8 mouse cellular contexts compared by ENCODE assay signal in the genomic region with DNA sequence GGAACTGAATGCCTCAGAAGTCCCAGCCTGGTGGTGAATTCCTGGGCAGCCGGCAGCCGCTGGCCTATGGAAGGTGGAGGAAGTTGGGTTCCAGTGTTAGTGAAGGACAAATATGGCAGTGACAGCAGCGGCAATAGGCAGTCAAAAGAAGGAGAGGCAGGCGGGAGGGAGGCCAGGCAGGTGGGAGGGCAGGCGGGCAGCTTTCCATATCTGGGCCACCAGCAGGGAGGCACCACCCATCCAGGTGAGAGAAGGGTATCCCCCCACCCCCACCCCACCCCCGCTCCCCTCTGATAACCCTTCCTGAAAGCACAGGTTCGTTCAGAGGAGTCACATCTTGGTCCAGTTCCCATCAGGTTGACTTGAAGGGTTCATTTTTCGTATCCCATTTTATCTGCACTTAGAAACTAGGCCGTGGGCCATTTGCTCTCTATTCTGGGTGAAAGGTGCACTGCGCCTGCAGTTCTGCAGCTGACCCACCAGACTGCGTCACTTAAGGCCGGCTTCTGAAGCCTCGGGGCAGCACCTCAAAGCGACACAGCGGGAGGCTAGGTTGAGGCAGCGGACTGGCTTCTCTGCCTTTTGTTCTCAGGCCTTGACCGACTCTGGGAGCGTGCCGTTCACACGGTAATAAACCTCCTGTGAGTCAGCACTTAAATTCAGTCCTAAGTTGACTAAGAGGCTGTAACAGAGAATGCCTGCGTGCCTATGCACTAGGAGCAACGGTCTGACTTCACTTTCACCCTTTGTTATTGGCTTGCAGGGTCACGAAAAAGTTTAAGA. TPM values are rescaled to one million over a fixed set of nuclear protein-coding genes. Genes with fewer than 3 reads are reported as not detected.
DNase-seq lines count a peak whose midpoint lies in the region; ATAC-seq and TF ChIP-seq lines count a peak whose summit lies in the region.
"Had no signal": no experiment of that assay in that cellular context is flagged by ENCODE, and none has a peak within 500 bp of the region (broad histone marks: within the 10 kb centered on the region; RNA-seq: fewer than 3 reads in every experiment).

No protein-coding gene starts in this region.

- no peak for ATAC-seq in megakaryocyte-erythroid progenitor cell, adult 5-6 weeks (replicated peaks; ENCODE audit: low FRiP score, low TSS enrichment, poor library complexity, severe bottlenecking)

- no peaks in the 10 kb centered on the region for H3K9me3 ChIP-seq in limb, embryonic 10.5 days (replicated peaks)

- DNase-seq in spleen, adult 2 months (ENCODE audit: low read depth in 1 of 2, low spot score in 2 of 2), result no peak
- no peak for DNase-seq in spleen, adult 12 weeks (ENCODE audit: low spot score)
- peak; percentile 46 for DNase-seq in brain, embryonic 14.5 days (ENCODE audit: low read depth)
- DNase-seq in limb, embryonic 10.5 days (ENCODE audit: low spot score), result no peak
- peak; percentile 35 for DNase-seq in yolk sac, embryonic 10.5 days (ENCODE audit: low spot score)
- DNase-seq in layer of hippocampus, adult 8-10 months (ENCODE audit: low spot score in 2 of 2), result no peak

- no peak overlapping the region for H3K4me3 ChIP-seq in spleen, adult 2 months (ENCODE audit: extremely low read depth, insufficient read depth, insufficient read length)
- peak overlapping the region; percentile 21; the same call in 1 of the 2 replicates for H3K4me3 ChIP-seq in limb, embryonic 10.5 days
- H3K4me3 ChIP-seq: megakaryocyte, embryonic 14.5 days had no signal

- no peak for TF ChIP-seq CTCF in spleen, adult 2 months (IDR thresholded peaks at IDR 0.05; ENCODE audit: extremely low read depth, insufficient read depth, insufficient read length, insufficient replicate concordance)
- TF ChIP-seq CTCF in brain, embryonic 14.5 days (IDR thresholded peaks at IDR 0.05; ENCODE audit: borderline replicate concordance, extremely low read depth, insufficient read depth, insufficient read length), result no peak

- H3K4me1 ChIP-seq in spleen, adult 2 months (ENCODE audit: control insufficient read depth, insufficient read depth, insufficient read length), result peaks cover 16% of the 10 kb centered on the region; the same call in 1 of the 2 replicates
- peaks cover 18% of the 10 kb centered on the region for H3K4me1 ChIP-seq in limb, embryonic 10.5 days

- H3K27me3 ChIP-seq in spleen, adult 2 months (ENCODE audit: control insufficient read depth, insufficient read depth, low read length), result no peaks in the 10 kb centered on the region
- peaks cover 38% of the 10 kb centered on the region for H3K27me3 ChIP-seq in limb, embryonic 10.5 days (ENCODE audit: low read depth, poor library complexity, severe bottlenecking)

- WGBS in spleen, adult 2 months, result 77% methylated on average over 23 of the region's 23 CpGs
- 6% methylated on average over 22 of the region's 23 CpGs for WGBS in limb, embryonic 10.5 days

- H3K36me3 ChIP-seq in spleen, adult 2 months (ENCODE audit: control insufficient read depth, insufficient read depth, low read length), result no peaks in the 10 kb centered on the region
- no peaks in the 10 kb centered on the region for H3K36me3 ChIP-seq in limb, embryonic 10.5 days

- peak overlapping the region; percentile 77 for H3K27ac ChIP-seq in spleen, adult 2 months (ENCODE audit: insufficient read depth, low read length)
- H3K27ac ChIP-seq in limb, embryonic 10.5 days, result peak overlapping the region; percentile 19

- TF ChIP-seq POLR2A in spleen, adult 2 months (IDR thresholded peaks at IDR 0.05; ENCODE audit: low read depth, low read length), result no peak
- TF ChIP-seq POLR2A in brain, embryonic 14.5 days (IDR thresholded peaks at IDR 0.05; ENCODE audit: borderline replicate concordance, extremely low read depth, insufficient read depth, insufficient read length, poor library complexity, severe bottlenecking), result no peak

RNA-seq across cellular contexts. Expression of gene Acp5, which starts 1.4 kb away (rescaled TPM):
- polyA plus RNA-seq in spleen, adult 2 months (2012; rRNA removed), result 309 and 340 TPM in 2 replicates
- 1.2 and 1.4 TPM in 2 replicates for polyA plus RNA-seq in brain, embryonic 14.5 days (2012; rRNA removed)
- 16.7 and 22.9 TPM in 2 replicates for polyA plus RNA-seq in limb, embryonic 10.5 days (2016; fragmentation: Nextera tagmentation; extraction: Ambion mirVana)
- total RNA-seq in layer of hippocampus, adult 8-10 months (2022), result under 1 TPM in 3 of 4 experiments, not detected in 1; 0.54 to 0.98 (median 0.65) TPM
- total RNA-seq in megakaryocyte-erythroid progenitor cell, adult 5-6 weeks (2014; fragmentation: Nextera tagmentation), result 11.3 and 19.4 TPM in 2 replicates
- 2.2 and 6.5 TPM in 2 replicates for total RNA-seq in megakaryocyte-erythroid progenitor cell, adult 5-6 weeks (2017)

RNA-seq across cellular contexts. Expression of gene Pigyl, which starts 19.7 kb away (rescaled TPM):
- 23.6 and 38.6 TPM in 2 replicates for polyA plus RNA-seq in spleen, adult 2 months (2012; rRNA removed)
- 62.4 and 82.8 TPM in 2 replicates for polyA plus RNA-seq in brain, embryonic 14.5 days (2012; rRNA removed)
- 47.1 and 47.3 TPM in 2 replicates for polyA plus RNA-seq in limb, embryonic 10.5 days (2016; fragmentation: Nextera tagmentation; extraction: Ambion mirVana)
- 10 to 100 TPM; 37.1 to 47.5 (median 41.4) TPM for total RNA-seq in layer of hippocampus, adult 8-10 months (2022)
- 31.2 and 49.5 TPM in 2 replicates for total RNA-seq in megakaryocyte-erythroid progenitor cell, adult 5-6 weeks (2014; fragmentation: Nextera tagmentation)
- 22.3 and 42.3 TPM in 2 replicates for total RNA-seq in megakaryocyte-erythroid progenitor cell, adult 5-6 weeks (2017)

RNA-seq across cellular contexts. Expression of gene Elof1, which starts 20.0 kb away (rescaled TPM):
- 70.2 and 89.3 TPM in 2 replicates for polyA plus RNA-seq in spleen, adult 2 months (2012; rRNA removed)
- 138 and 193 TPM in 2 replicates for polyA plus RNA-seq in brain, embryonic 14.5 days (2012; rRNA removed)
- 233 and 257 TPM in 2 replicates for polyA plus RNA-seq in limb, embryonic 10.5 days (2016; fragmentation: Nextera tagmentation; extraction: Ambion mirVana)
- total RNA-seq in layer of hippocampus, adult 8-10 months (2022), result 10 to 100 TPM; 55.4 to 61.7 (median 59.4) TPM
- 95.3 and 98.7 TPM in 2 replicates for total RNA-seq in megakaryocyte-erythroid progenitor cell, adult 5-6 weeks (2014; fragmentation: Nextera tagmentation)
- 31.1 and 51.7 TPM in 2 replicates for total RNA-seq in megakaryocyte-erythroid progenitor cell, adult 5-6 weeks (2017)

RNA-seq across cellular contexts. Expression of gene Cnn1, which starts 37.9 kb away (rescaled TPM):
- 7.2 and 8.0 TPM in 2 replicates for polyA plus RNA-seq in spleen, adult 2 months (2012; rRNA removed)
- 0.35 and 0.55 TPM in 2 replicates for polyA plus RNA-seq in brain, embryonic 14.5 days (2012; rRNA removed)
- 0.89 and 2.4 TPM in 2 replicates for polyA plus RNA-seq in limb, embryonic 10.5 days (2016; fragmentation: Nextera tagmentation; extraction: Ambion mirVana)
- 1 to 10 TPM in 3 of 4 experiments, under 1 TPM in 1; 0.63 to 3.0 (median 1.0) TPM for total RNA-seq in layer of hippocampus, adult 8-10 months (2022)
- total RNA-seq in megakaryocyte-erythroid progenitor cell, adult 5-6 weeks (2014; fragmentation: Nextera tagmentation), result not detected in 2 replicates
- 0.19 TPM in 1 of 2 replicates, not detected in the other for total RNA-seq in megakaryocyte-erythroid progenitor cell, adult 5-6 weeks (2017)

RNA-seq across cellular contexts. Expression of gene Zfp872, which starts 50.9 kb away (rescaled TPM):
- not detected in 2 replicates for polyA plus RNA-seq in spleen, adult 2 months (2012; rRNA removed)
- 0.03 and 0.15 TPM in 2 replicates for polyA plus RNA-seq in brain, embryonic 14.5 days (2012; rRNA removed)
- polyA plus RNA-seq in limb, embryonic 10.5 days (2016; fragmentation: Nextera tagmentation; extraction: Ambion mirVana), result 0.10 and 0.18 TPM in 2 replicates
- under 1 TPM in 3 of 4 experiments, not detected in 1; 0.11 to 0.31 (median 0.12) TPM for total RNA-seq in layer of hippocampus, adult 8-10 months (2022)
- not detected in 2 replicates for total RNA-seq in megakaryocyte-erythroid progenitor cell, adult 5-6 weeks (2014; fragmentation: Nextera tagmentation)
- not detected in 2 replicates for total RNA-seq in megakaryocyte-erythroid progenitor cell, adult 5-6 weeks (2017)

Comparison
In these comparisons a context has a peak if more than half of its experiments do, and no peak if none do; other contexts are left out.
1. DNase-seq: peak in brain, embryonic 14.5 days (single experiment) and yolk sac, embryonic 10.5 days (single experiment); none in spleen, adult 2 months (0 of 2), spleen, adult 12 weeks (single experiment), limb, embryonic 10.5 days (single experiment) and layer of hippocampus, adult 8-10 months (0 of 2).
2. RNA of gene Acp5, which starts 1.4 kb away (polyA plus RNA-seq): 309 to 340 TPM in spleen, adult 2 months; 16.7 to 22.9 TPM in limb, embryonic 10.5 days and 1.2 to 1.4 TPM in brain, embryonic 14.5 days; every median in the first group is over 10 times any median in the second.